ENCODE assay signal across 16 mouse cellular contexts in the genomic region with DNA sequence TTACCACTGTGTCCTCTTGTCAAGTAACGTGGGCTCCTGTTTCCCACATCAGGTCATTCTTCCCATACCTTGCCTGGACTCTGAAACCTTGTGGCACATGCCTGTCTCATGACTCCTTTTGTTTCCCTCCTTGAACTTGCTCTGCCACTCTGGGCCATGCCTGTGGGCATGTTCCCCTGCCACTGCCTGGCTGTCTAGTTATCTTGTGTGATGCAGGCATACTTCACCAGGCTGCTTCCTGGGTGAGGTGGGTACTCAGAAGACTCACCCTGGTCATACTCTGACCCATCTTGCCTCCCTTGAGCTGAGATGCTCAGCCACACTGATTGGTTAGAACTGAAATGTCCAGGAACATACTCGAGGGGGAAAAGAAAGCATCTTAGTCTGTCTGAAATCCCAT.
DNase-seq lines count a peak whose midpoint lies in the region; ATAC-seq and TF ChIP-seq lines count a peak whose summit lies in the region.
"Had no signal": no experiment of that assay in that cellular context is flagged by ENCODE, and none has a peak within 500 bp of the region (broad histone marks: within the 10 kb centered on the region; RNA-seq: fewer than 3 reads in every experiment).

No protein-coding gene starts in this region.

- H3K36me3 ChIP-seq in liver, embryonic 14.5 days (replicated peaks; ENCODE audit: control insufficient read depth, insufficient read depth, low read depth): no peaks in the 10 kb centered on the region
- H3K36me3 ChIP-seq in liver, embryonic 12.5 days: no peaks in the 10 kb centered on the region
- H3K36me3 ChIP-seq in liver, embryonic 15.5 days (replicated peaks): no peaks in the 10 kb centered on the region
- no peaks in the 10 kb centered on the region for H3K36me3 ChIP-seq in lung, embryonic 16.5 days (ENCODE audit: control insufficient read depth, insufficient read depth, low read length)
- H3K36me3 ChIP-seq: neural tube, embryonic 12.5 days had no signal

- H3K27ac ChIP-seq in liver, embryonic 14.5 days: no peak overlapping the region
- H3K27ac ChIP-seq in liver, embryonic 12.5 days: no peak overlapping the region
- 0 out of 2 replicates have a peak overlapping the region, but pooled peaks have one; percentile 15 for H3K27ac ChIP-seq in liver, embryonic 15.5 days (replicated peaks)
- H3K27ac ChIP-seq in lung, embryonic 16.5 days (ENCODE audit: low read length): peak overlapping the region; percentile 92
- no peak overlapping the region for H3K27ac ChIP-seq in cerebellum, adult 2 months (ENCODE audit: insufficient read depth, low read length)
- H3K27ac ChIP-seq: forebrain, embryonic 13.5 days; gastrocnemius, adult 2 months; hindbrain, postnatal 0 days; neural tube, embryonic 12.5 days had no signal

- no peak for TF ChIP-seq POLR2A in cerebellum, adult 2 months (IDR thresholded peaks at IDR 0.05; ENCODE audit: borderline replicate concordance, insufficient read depth, low read length)

- no peaks in the 10 kb centered on the region for H3K9me3 ChIP-seq in liver, embryonic 14.5 days (ENCODE audit: control insufficient read depth, low read length)
- H3K9me3 ChIP-seq in liver, embryonic 12.5 days (replicated peaks): no peaks in the 10 kb centered on the region
- H3K9me3 ChIP-seq in liver, embryonic 15.5 days (replicated peaks): no peaks in the 10 kb centered on the region
- no peaks in the 10 kb centered on the region for H3K9me3 ChIP-seq in lung, embryonic 16.5 days (ENCODE audit: control insufficient read depth, low read length)
- H3K9me3 ChIP-seq: forebrain, embryonic 13.5 days; neural tube, embryonic 12.5 days had no signal

- no peak overlapping the region for H3K4me3 ChIP-seq in liver, embryonic 14.5 days (ENCODE audit: insufficient read depth in 1 of 2, low read depth in 2 of 2, low read length in 2 of 2)
- H3K4me3 ChIP-seq in liver, embryonic 12.5 days: no peak overlapping the region
- no peak overlapping the region for H3K4me3 ChIP-seq in liver, embryonic 15.5 days (replicated peaks)
- H3K4me3 ChIP-seq in lung, embryonic 16.5 days (ENCODE audit: low read length): no peak overlapping the region
- no peak overlapping the region for H3K4me3 ChIP-seq in cerebellum, adult 2 months (replicated peaks; ENCODE audit: insufficient read depth, low read depth, low read length)
- H3K4me3 ChIP-seq: forebrain, embryonic 13.5 days; gastrocnemius, adult 2 months; neural tube, embryonic 12.5 days had no signal

- H3K27me3 ChIP-seq in liver, embryonic 14.5 days (ENCODE audit: control insufficient read depth, insufficient read depth, low read length): no peaks in the 10 kb centered on the region
- no peaks in the 10 kb centered on the region for H3K27me3 ChIP-seq in liver, embryonic 12.5 days (replicated peaks)
- H3K27me3 ChIP-seq in liver, embryonic 15.5 days: no peaks in the 10 kb centered on the region
- H3K27me3 ChIP-seq in lung, embryonic 16.5 days (ENCODE audit: control insufficient read depth, insufficient read depth, low read depth, low read length): no peaks in the 10 kb centered on the region
- no peaks in the 10 kb centered on the region for H3K27me3 ChIP-seq in cerebellum, adult 2 months (ENCODE audit: control insufficient read depth, insufficient read depth, low read length)
- H3K27me3 ChIP-seq: forebrain, embryonic 13.5 days; neural tube, embryonic 12.5 days; Patski had no signal

- H3K4me1 ChIP-seq in liver, embryonic 14.5 days (replicated peaks; ENCODE audit: control insufficient read depth in 2 of 2, insufficient read depth in 2 of 2, low read length in 1 of 2): peaks cover 0 to 5% of the 10 kb centered on the region in 2 experiments; a peak in 2 of 4 replicates
- H3K4me1 ChIP-seq in liver, embryonic 12.5 days: 0 out of 2 replicates have a peak, but pooled peaks cover 3% of the 10 kb centered on the region
- no peaks in the 10 kb centered on the region for H3K4me1 ChIP-seq in liver, embryonic 15.5 days (replicated peaks)
- H3K4me1 ChIP-seq in lung, embryonic 16.5 days (replicated peaks; ENCODE audit: control insufficient read depth, insufficient read depth, low read length): no peaks in the 10 kb centered on the region; the same call in 1 of the 2 replicates
- no peaks in the 10 kb centered on the region for H3K4me1 ChIP-seq in cerebellum, adult 2 months (ENCODE audit: control insufficient read depth, insufficient read depth, low read length)
- H3K4me1 ChIP-seq: forebrain, embryonic 13.5 days; neural tube, embryonic 12.5 days had no signal

- no peak overlapping the region for H3K9ac ChIP-seq in liver, embryonic 14.5 days (replicated peaks)
- H3K9ac ChIP-seq in liver, embryonic 12.5 days: no peak overlapping the region
- no peak overlapping the region for H3K9ac ChIP-seq in liver, embryonic 15.5 days
- no peak overlapping the region for H3K9ac ChIP-seq in lung, embryonic 16.5 days (ENCODE audit: low read length)
- H3K9ac ChIP-seq: forebrain, embryonic 13.5 days; neural tube, embryonic 12.5 days had no signal

- no peak for TF ChIP-seq CTCF in liver, embryonic 14.5 days (IDR thresholded peaks at IDR 0.05; ENCODE audit: low read depth)
- TF ChIP-seq CTCF in cerebellum, adult 2 months (IDR thresholded peaks at IDR 0.05; ENCODE audit: borderline replicate concordance, insufficient read depth, low read depth, low read length): no peak

- no peak for TF ChIP-seq EP300 in liver, embryonic 14.5 days (IDR thresholded peaks at IDR 0.05; ENCODE audit: low read depth)

- 0 out of 2 replicates have a peak, but pooled peaks have one; percentile 8 for ATAC-seq in liver, embryonic 14.5 days (ENCODE audit: insufficient read depth)
- ATAC-seq in liver, embryonic 12.5 days: no peak
- ATAC-seq in liver, embryonic 15.5 days (ENCODE audit: insufficient read depth): no peak
- peak; percentile 67 for ATAC-seq in lung, embryonic 16.5 days (ENCODE audit: low read depth)
- ATAC-seq: forebrain, embryonic 13.5 days; hindbrain, postnatal 0 days; midbrain, embryonic 16.5 days had no signal

- WGBS in liver, embryonic 14.5 days (ENCODE audit: insufficient replicate concordance): 53% methylated on average over 2 of the region's 2 CpGs
- WGBS in liver, embryonic 12.5 days (ENCODE audit: insufficient replicate concordance): 43% methylated on average over 2 of the region's 2 CpGs
- WGBS in liver, embryonic 15.5 days (ENCODE audit: insufficient replicate concordance): 39% methylated on average over 2 of the region's 2 CpGs
- WGBS in lung, embryonic 16.5 days: 54% methylated on average over 2 of the region's 2 CpGs
- WGBS in cerebellum, adult 2 months: 71% methylated on average over 2 of the region's 2 CpGs

- no peak for DNase-seq in liver, embryonic 14.5 days (ENCODE audit: low read depth in 3 of 3, low spot score in 3 of 3)
- peak; percentile 20 to 22 for DNase-seq in urinary bladder, postnatal 36 days (ENCODE audit: low spot score in 2 of 2)
- DNase-seq in cerebellum, adult 2 months: no peak
- no peak for DNase-seq in right cerebral cortex, postnatal 10 days (ENCODE audit: low spot score in 2 of 2)
- DNase-seq: cerebellum, adult 18-20 months; gastrocnemius, adult 2 months; heart, postnatal 14 days; right cerebral cortex, postnatal 4 days had no signal

- no peak overlapping the region for H3K4me2 ChIP-seq in liver, embryonic 14.5 days (ENCODE audit: low read depth)
- no peak overlapping the region for H3K4me2 ChIP-seq in liver, embryonic 12.5 days
- H3K4me2 ChIP-seq in liver, embryonic 15.5 days: no peak overlapping the region
- no peak overlapping the region for H3K4me2 ChIP-seq in lung, embryonic 16.5 days (ENCODE audit: low read depth, low read length)
- H3K4me2 ChIP-seq: forebrain, embryonic 13.5 days; neural tube, embryonic 12.5 days had no signal

Comparison
In these comparisons a context has a peak if more than half of its experiments do, and no peak if none do; other contexts are left out.
1. ATAC-seq: peak in liver, embryonic 14.5 days (single experiment) and lung, embryonic 16.5 days (single experiment); none in liver, embryonic 12.5 days (single experiment) and liver, embryonic 15.5 days (single experiment).
2. H3K27ac ChIP-seq: peak in liver, embryonic 15.5 days (single experiment) and lung, embryonic 16.5 days (single experiment); none in liver, embryonic 14.5 days (single experiment), liver, embryonic 12.5 days (single experiment) and cerebellum, adult 2 months (single experiment).
3. DNase-seq: peak in urinary bladder, postnatal 36 days (2 of 2); none in liver, embryonic 14.5 days (0 of 3), cerebellum, adult 2 months (0 of 2) and right cerebral cortex, postnatal 10 days (0 of 2).